Mouse (Mus musculus) CH12.LX (cell line): Measurements from ENCODE around the gene Zic1. TPM values are rescaled to one million over a fixed set of nuclear protein-coding genes. Genes with fewer than 3 reads are reported as not detected.

Source experiments
- DNase-seq: peaks from one replicate; pipeline ENCODE4 v3.0.0-alpha.2; 2013; ENCODE audit errors: extremely low read depth
- H3K27ac ChIP-seq: 2 replicates; pipeline ENCODE4 v1.5.1; 2012; ENCODE audit warnings: low read depth, mild to moderate bottlenecking, control low read depth, moderate library complexity; ENCODE audit not compliant: insufficient read depth
- H3K27me3 ChIP-seq: replicated peaks from 2 replicates; pipeline ENCODE3; 2012; ENCODE audit warnings: inconsistent platforms
- H3K36me3 ChIP-seq, 2 experiments: replicated peaks in 1 of 2; 2 replicates each; pipeline versions ENCODE3 to v1.6.1; 2012; ENCODE audit warnings: inconsistent platforms in 1 of 2, low read length in 1 of 2, mild to moderate bottlenecking in 1 of 2, mixed read lengths in 1 of 2, moderate library complexity in 1 of 2; ENCODE audit not compliant: control insufficient read depth in 1 of 2, insufficient read depth in 1 of 2
- H3K4me1 ChIP-seq, 2 experiments: 2 replicates each; pipeline ENCODE4 v1.6.1; 2012; ENCODE audit warnings: inconsistent platforms in 1 of 2, moderate library complexity in 1 of 2; ENCODE audit not compliant: insufficient read depth in 2 of 2, control insufficient read depth in 1 of 2
- H3K4me2 ChIP-seq: 2 replicates; pipeline ENCODE4 v1.6.1; 2012; ENCODE audit warnings: low read depth, mild to moderate bottlenecking, control low read depth; ENCODE audit not compliant: poor library complexity, insufficient read depth, severe bottlenecking
- H3K4me3 ChIP-seq, 3 experiments: fragments of 150-350 bp in 1 of 3; sonication (generic) in 1 of 3; replicated peaks in 1 of 3; 2 replicates each; pipeline versions ENCODE3 to v1.5.1; 2011 to 2012; ENCODE audit warnings: low read depth in 2 of 3, low read length in 2 of 3, mild to moderate bottlenecking in 2 of 3, moderate library complexity in 2 of 3, control low read depth in 1 of 3, improper control_type of control experiment in 1 of 3, inconsistent platforms in 1 of 3, mixed read lengths in 1 of 3; ENCODE audit not compliant: poor library complexity in 1 of 3
- H3K79me2 ChIP-seq: replicated peaks from 2 replicates; pipeline ENCODE4 v1.6.1; 2012; ENCODE audit warnings: mild to moderate bottlenecking, moderate library complexity; ENCODE audit not compliant: control insufficient read depth, poor library complexity, insufficient read depth, severe bottlenecking; ENCODE audit errors: extremely low read depth
- H3K9ac ChIP-seq: 2 replicates; pipeline ENCODE4 v1.6.1; 2012; ENCODE audit warnings: low read depth, mild to moderate bottlenecking, control low read depth, moderate library complexity; ENCODE audit not compliant: insufficient read depth
- H3K9me3 ChIP-seq: replicated peaks from 2 replicates; pipeline ENCODE3; 2012; ENCODE audit warnings: low read length, inconsistent platforms, mixed read lengths
- CHD2 ChIP-seq: IDR thresholded peaks from 2 replicates; pipeline ENCODE4 v1.6.1; 2011; ENCODE audit warnings: low read length, improper control_type of control experiment
- EP300 ChIP-seq: IDR thresholded peaks from 2 replicates; pipeline ENCODE4 v1.6.1; 2011; ENCODE audit warnings: low read length, improper control_type of control experiment
- ETS1 ChIP-seq: conservative IDR thresholded peaks from 2 replicates; pipeline ENCODE4 v1.6.1; 2012; ENCODE audit warnings: low read depth, mild to moderate bottlenecking, inconsistent platforms, low read length, improper control_type of control experiment, moderate library complexity
- GABPA ChIP-seq: IDR thresholded peaks from 2 replicates; pipeline ENCODE4 v1.6.1; 2012; ENCODE audit warnings: low read depth, low read length, improper control_type of control experiment, inconsistent platforms; ENCODE audit not compliant: insufficient replicate concordance
- JUN ChIP-seq: IDR thresholded peaks from 2 replicates; pipeline ENCODE4 v1.6.1; 2011; ENCODE audit warnings: low read depth, mild to moderate bottlenecking, low read length, improper control_type of control experiment, moderate library complexity; ENCODE audit not compliant: insufficient read depth
- MAFK ChIP-seq: IDR thresholded peaks from 2 replicates; pipeline ENCODE4 v1.6.1; 2011; ENCODE audit warnings: low read length, improper control_type of control experiment; ENCODE audit not compliant: insufficient replicate concordance
- MAZ ChIP-seq: IDR thresholded peaks from 2 replicates; pipeline ENCODE4 v1.6.1; 2012; ENCODE audit warnings: low read depth, mild to moderate bottlenecking, inconsistent platforms, low read length, improper control_type of control experiment, moderate library complexity
- MEF2A ChIP-seq: IDR thresholded peaks from 2 replicates; pipeline ENCODE4 v1.6.1; 2014; ENCODE audit warnings: low read depth, mild to moderate bottlenecking, inconsistent platforms, low read length, improper control_type of control experiment, borderline replicate concordance
- PAX5 ChIP-seq: IDR thresholded peaks from 2 replicates; pipeline ENCODE4 v1.6.1; 2012; ENCODE audit warnings: low read length, inconsistent platforms, mixed read lengths
- POLR2A ChIP-seq: IDR thresholded peaks from 2 replicates; pipeline ENCODE4 v1.6.1; 2011; ENCODE audit warnings: low read depth, mild to moderate bottlenecking, improper control_type of control experiment, low read length
- POLR2AphosphoS2 ChIP-seq: IDR thresholded peaks from 2 replicates; pipeline ENCODE4 v1.6.1; 2011; ENCODE audit warnings: low read depth, low read length, improper control_type of control experiment
- RAD21 ChIP-seq: IDR thresholded peaks from 2 replicates; pipeline ENCODE4 v1.6.1; 2011; ENCODE audit warnings: low read depth, mild to moderate bottlenecking, low read length, improper control_type of control experiment, moderate library complexity
- RCOR1 ChIP-seq: conservative IDR thresholded peaks from 2 replicates; pipeline ENCODE4 v1.6.1; 2012; ENCODE audit warnings: low read depth, mild to moderate bottlenecking, inconsistent platforms, low read length, improper control_type of control experiment
- TCF12 ChIP-seq: IDR thresholded peaks from 2 replicates; pipeline ENCODE4 v1.6.1; 2014; ENCODE audit warnings: low read depth, mild to moderate bottlenecking, inconsistent platforms, low read length, improper control_type of control experiment
- USF1 ChIP-seq: IDR thresholded peaks from 2 replicates; pipeline ENCODE4 v1.6.1; 2014; ENCODE audit warnings: low read depth, mild to moderate bottlenecking, inconsistent platforms, low read length, improper control_type of control experiment
- USF2 ChIP-seq: conservative IDR thresholded peaks from 2 replicates; pipeline ENCODE4 v1.6.1; 2011; ENCODE audit warnings: low read depth, low read length, improper control_type of control experiment
- ZC3H11A ChIP-seq: IDR thresholded peaks from 2 replicates; pipeline ENCODE4 v1.6.1; 2012; ENCODE audit warnings: low read depth, mild to moderate bottlenecking, inconsistent platforms, low read length, improper control_type of control experiment
- ZKSCAN1 ChIP-seq: IDR thresholded peaks from 2 replicates; pipeline ENCODE4 v1.6.1; 2012; ENCODE audit warnings: low read depth, inconsistent platforms, low read length, improper control_type of control experiment, borderline replicate concordance
- ZMIZ1 ChIP-seq: IDR thresholded peaks from 2 replicates; pipeline ENCODE4 v1.6.1; 2012; ENCODE audit warnings: low read depth, mild to moderate bottlenecking, inconsistent platforms, low read length, improper control_type of control experiment
- dilution Hi-C: fragments of 300-500 bp; cut with MboI; formaldehyde crosslinking; loops from 2 replicates; pipeline ENCODE4 v1.14.3; 2020; ENCODE audit warnings: low sequenced_read_pairs; ENCODE audit not compliant: extremely low pct_unique_long_range_greater_than_20kb, extremely low pct_ligation_motif_present
- in situ Hi-C: fragments of 300-500 bp; cut with MboI; formaldehyde crosslinking; loops from 3 replicates; pipeline ENCODE4 v1.14.3; 2019; ENCODE audit warnings: low sequenced_read_pairs, low pct_ligation_motif_present, low pct_unique_long_range_greater_than_20kb, mixed read lengths
- polyA plus RNA-seq: library from polyadenylated mRNA; unstranded; fragments of >175 nt; gene quantifications from 2 replicates; pipeline ENCODE4 v1.2.1, GENCODE M21; 2012; ENCODE audit warnings: low read depth; ENCODE audit not compliant: insufficient read length
- total RNA-seq, 2 experiments: library from RNA; depleted of rRNA; stranded (reverse); fragments of 300-350 nt in 1 of 2; fragments of >200 nt in 1 of 2; gene quantifications; 2 replicates each; pipeline ENCODE4 v1.2.3; 2012 to 2014

Zic1 gene
- total and polyA plus RNA-seq, 3 experiments = not detected

DNA sequence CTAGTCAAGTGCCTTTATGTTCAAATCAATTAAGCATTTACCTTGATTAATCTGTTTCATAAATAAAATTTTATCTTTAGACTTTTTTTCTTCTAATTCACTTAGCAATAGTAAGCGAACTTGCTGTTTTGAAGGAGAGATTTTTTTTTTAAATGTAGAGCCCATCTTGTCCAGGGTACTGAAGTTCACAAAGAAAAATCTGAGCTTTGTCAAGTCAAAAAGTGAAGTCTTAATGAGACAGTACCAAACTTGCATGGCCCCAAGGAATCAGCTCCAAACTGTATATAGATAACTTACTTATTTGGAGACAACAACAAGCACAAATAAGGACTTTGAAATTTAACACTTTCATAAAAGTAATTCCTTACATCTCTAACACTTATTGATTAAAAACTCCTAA is 16.9 kb downstream of the Zic1 start:
- Histone ChIP-seq H3K36me3 (no peaks in the 10 kb centered on the region), H3K79me2 (no peaks in the 10 kb centered on the region), H3K4me2 (no peak overlapping the region), H3K27ac (no peak overlapping the region), H3K4me1 (no peaks in the 10 kb centered on the region), H3K4me3 (no peak overlapping the region), H3K27me3 (no peaks in the 10 kb centered on the region)
- DNase-seq = no peak
- dilution Hi-C loops (no loop called here), in situ Hi-C loops (no loop called here)
- TF ChIP-seq USF1 = no peak
- TF ChIP-seq, all 38 proteins: peak for 0
- no peak overlapping the region for H3K9ac ChIP-seq
- peaks cover 27% of the 10 kb centered on the region for H3K9me3 ChIP-seq

DNA sequence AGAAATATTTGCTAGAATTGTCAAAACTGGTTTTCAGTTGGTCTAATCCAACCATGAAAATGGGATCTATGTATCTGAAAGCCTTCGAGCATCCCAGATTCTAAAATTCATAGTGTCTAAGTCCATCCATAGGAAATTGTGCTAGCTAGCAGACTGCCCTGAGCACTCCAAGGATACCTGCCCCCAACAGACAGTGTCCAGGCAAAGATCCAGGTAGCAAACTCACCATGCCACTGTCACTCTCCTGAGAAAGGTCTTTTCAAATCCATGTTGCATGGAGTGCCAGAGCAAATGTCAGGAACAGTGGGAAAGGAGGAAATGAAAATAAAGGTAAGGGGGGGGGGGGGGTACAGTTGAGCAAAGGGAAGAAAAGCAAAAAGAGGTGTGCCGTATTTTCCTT is 18.0 kb downstream of the Zic1 start:
- no peak overlapping the region for H3K9ac ChIP-seq
- no peak overlapping the region for H3K27ac ChIP-seq
- TF ChIP-seq ETS1 (no peak), USF2 (no peak), TCF12 (no peak), JUN (no peak), RAD21 (no peak), ZKSCAN1 (no peak), EP300 (no peak), PAX5 (no peak), RCOR1 (no peak), POLR2A (no peak), USF1 (no peak), POLR2AphosphoS2 (no peak), MAZ (no peak), MEF2A (no peak), ZMIZ1 (no peak), CHD2 (no peak), ZC3H11A (no peak), GABPA (no peak), MAFK (no peak)
- no peak overlapping the region for H3K4me3 ChIP-seq
- no peaks in the 10 kb centered on the region for H3K36me3 ChIP-seq
- H3K9me3 ChIP-seq = peaks cover 20% of the 10 kb centered on the region
- H3K27me3 ChIP-seq = no peaks in the 10 kb centered on the region
- no peak overlapping the region for H3K4me2 ChIP-seq
- no peak for DNase-seq
- H3K79me2 ChIP-seq = no peaks in the 10 kb centered on the region
- H3K4me1 ChIP-seq = no peaks in the 10 kb centered on the region
- dilution Hi-C loops (no loop called here), in situ Hi-C loops (no loop called here)

Other genes starting within 250 kb of the Zic1 start
- gene Zic4, start 3.4 kb downstream of the Zic1 start, total RNA-seq (2012; rRNA removed) = not detected in 2 replicates
- not detected in 2 replicates for gene Zic4, start 3.4 kb downstream of the Zic1 start, total RNA-seq (2014; rRNA removed)
- gene Zic4, start 3.4 kb downstream of the Zic1 start, polyA plus RNA-seq = not detected in 2 replicates